ENCODE assay signal across 8 mouse cellular contexts in the genomic region with DNA sequence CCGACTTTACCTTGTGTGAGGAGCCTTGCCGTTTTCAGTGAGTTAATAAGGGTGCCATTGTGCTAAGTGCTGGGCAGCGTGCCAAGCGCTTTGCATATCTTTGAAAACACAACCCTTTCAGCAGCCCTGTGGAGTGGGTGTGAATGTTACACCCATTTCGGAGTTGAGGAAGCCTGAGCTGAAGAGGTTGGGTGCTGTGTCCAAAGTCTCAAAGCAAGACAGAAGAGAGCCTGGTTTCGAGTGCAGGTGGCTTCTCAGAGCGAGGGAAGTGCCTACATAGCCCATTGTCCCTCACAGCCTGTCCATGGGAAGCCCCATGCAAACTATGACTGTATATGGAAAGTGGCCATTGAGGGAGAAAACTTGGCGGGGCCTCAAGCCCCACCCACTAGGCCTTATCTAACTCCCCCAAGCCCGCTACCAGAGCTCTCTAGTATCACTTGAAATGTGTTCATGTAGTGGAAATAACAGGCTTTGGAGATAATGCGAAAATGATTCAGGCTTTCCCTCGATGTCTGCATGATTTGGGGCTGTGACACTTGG.
DNase-seq lines count a peak whose midpoint lies in the region; ATAC-seq lines count a peak whose summit lies in the region.

No protein-coding gene starts in this region.

- 63% methylated on average over 11 of the region's 11 CpGs for WGBS in midbrain, embryonic 12.5 days

- no peaks in the 10 kb centered on the region for H3K27me3 ChIP-seq in erythroblast, embryonic 14.5 days (ENCODE audit: control insufficient read depth)
- H3K27me3 ChIP-seq in midbrain, embryonic 12.5 days: no peaks in the 10 kb centered on the region

- H3K4me3 ChIP-seq in erythroblast, embryonic 14.5 days (replicated peaks): peak overlapping the region; percentile 62
- H3K4me3 ChIP-seq in midbrain, embryonic 12.5 days: no peak overlapping the region

- peaks cover 76% of the 10 kb centered on the region for H3K36me3 ChIP-seq in erythroblast, embryonic 14.5 days (ENCODE audit: control insufficient read depth)
- no peaks in the 10 kb centered on the region for H3K36me3 ChIP-seq in midbrain, embryonic 12.5 days

- DNase-seq in heart, adult 11 months: peak; percentile 91
- DNase-seq in heart, postnatal 25 days (ENCODE audit: low spot score): no peak
- DNase-seq in heart, postnatal 10 days: peak; percentile 45 to 46
- peak; percentile 59 to 69 for DNase-seq in left cerebral cortex, postnatal 10 days (ENCODE audit: extremely low spot score in 1 of 2, low spot score in 2 of 2)
- DNase-seq in telencephalon, adult 2 months (ENCODE audit: low read depth, low spot score): peak; percentile 87
- no peak for DNase-seq in ovary, adult 18-20 months (ENCODE audit: low spot score)

- ATAC-seq in midbrain, embryonic 12.5 days (ENCODE audit: low FRiP score, low read depth): peak; percentile 52

- no peak overlapping the region for H3K4me2 ChIP-seq in midbrain, embryonic 12.5 days (replicated peaks)

- H3K27ac ChIP-seq in midbrain, embryonic 12.5 days (replicated peaks): peak overlapping the region; percentile 72

- peaks cover 95% of the 10 kb centered on the region for H3K4me1 ChIP-seq in erythroblast, embryonic 14.5 days (ENCODE audit: control insufficient read depth)
- H3K4me1 ChIP-seq in midbrain, embryonic 12.5 days: peaks cover 52% of the 10 kb centered on the region

- peaks cover 6% of the 10 kb centered on the region for H3K9me3 ChIP-seq in erythroblast, embryonic 14.5 days (ENCODE audit: control insufficient read depth, low read length)
- H3K9me3 ChIP-seq in midbrain, embryonic 12.5 days: no peaks in the 10 kb centered on the region

- intact Hi-C loops in heart, postnatal 25 days (cut with DNase I): no loop called here
- intact Hi-C loops in heart, postnatal 10 days (cut with DNase I): no loop called here
- intact Hi-C loops in left cerebral cortex, postnatal 10 days (cut with DNase I): no loop called here

- no peak overlapping the region for H3K9ac ChIP-seq in midbrain, embryonic 12.5 days (replicated peaks)

Comparison
In these comparisons a context has a peak if more than half of its experiments do, and no peak if none do; other contexts are left out.
1. DNase-seq: peak in heart, adult 11 months (single experiment), heart, postnatal 10 days (2 of 2), left cerebral cortex, postnatal 10 days (2 of 2) and telencephalon, adult 2 months (single experiment); none in heart, postnatal 25 days (single experiment) and ovary, adult 18-20 months (single experiment).